Mouse (Mus musculus) brain, embryonic 14.5 days (tissue): ENCODE data around the gene Akap13. TPM values are rescaled to one million over a fixed set of nuclear protein-coding genes. Genes with fewer than 3 reads are reported as not detected.
A peak's percentile ranks its signal among the peaks of the same experiment; 100 is the strongest.
"Not testable (repeated sequence)": the region's sequence is repeated elsewhere in the genome, so short reads cannot be mapped to it uniquely, and the experiment has no call there.

ENCODE experiments used
- DNase-seq: peaks from one replicate; pipeline ENCODE4 v3.0.0-alpha.2; 2011; ENCODE audit warnings: low read depth
- CTCF ChIP-seq: fragments of 200-500 bp; IDR thresholded peaks from 2 replicates; pipeline ENCODE4 v1.5.1; 2012; ENCODE audit warnings: inconsistent platforms, mild to moderate bottlenecking, moderate library complexity, borderline replicate concordance; ENCODE audit not compliant: insufficient read depth, insufficient read length; ENCODE audit errors: extremely low read depth
- POLR2A ChIP-seq: fragments of 200-500 bp; IDR thresholded peaks from 2 replicates; pipeline ENCODE4 v1.6.1; 2012; ENCODE audit warnings: mild to moderate bottlenecking, inconsistent platforms, borderline replicate concordance; ENCODE audit not compliant: poor library complexity, insufficient read depth, insufficient read length, severe bottlenecking; ENCODE audit errors: extremely low read depth
- polyA plus RNA-seq: library from polyadenylated mRNA; depleted of rRNA; stranded (reverse); fragments of >200 nt; gene quantifications from 2 replicates; pipeline ENCODE4 v1.2.3, GENCODE M21; 2012

The Akap13 gene
- polyA plus RNA-seq, 1 experiment: 11.5 TPM

- DNase-seq: no peak
- TF ChIP-seq CTCF (no peak), POLR2A (no peak)
Measured at GRCm38 (mm10) chr7:75752442-75753191, 297.3 kb downstream of the Akap13 start.

GRCm38 (mm10) chr7:75753192-75753783 lies 298.0 kb downstream of the Akap13 start:
- DNase-seq: no peak
- TF ChIP-seq CTCF: no peak
- TF ChIP-seq POLR2A: no peak

GRCm38 (mm10) chr7:75754587-75755499 lies 299.5 kb downstream of the Akap13 start:
- peak; percentile 44 for DNase-seq

GRCm38 (mm10) chr7:75755861-75756449 lies 300.6 kb downstream of the Akap13 start:
- TF ChIP-seq CTCF (no peak), POLR2A (no peak)

More at GRCm38 (mm10) chr7:75754587-75755499, 299.5 kb downstream of the Akap13 start:
- TF ChIP-seq POLR2A (no peak), CTCF (no peak)

GRCm38 (mm10) chr7:75759992-75760514 lies 304.7 kb downstream of the Akap13 start:
- no peak for DNase-seq
- TF ChIP-seq POLR2A: no peak
- no peak for TF ChIP-seq CTCF

More at GRCm38 (mm10) chr7:75755861-75756449, 300.6 kb downstream of the Akap13 start:
- peak; percentile 87 for DNase-seq

- DNase-seq: not testable (repeated sequence)
Measured at GRCm38 (mm10) chr7:75760661-75761319, 305.5 kb downstream of the Akap13 start.

- not testable (repeated sequence) for DNase-seq
Measured at GRCm38 (mm10) chr7:75762225-75762624, 306.9 kb downstream of the Akap13 start.

GRCm38 (mm10) chr7:75767080-75767769 lies 311.9 kb downstream of the Akap13 start:
- not testable (repeated sequence) for DNase-seq

GRCm38 (mm10) chr7:75768169-75768568 lies 312.8 kb downstream of the Akap13 start:
- no peak for DNase-seq
- TF ChIP-seq POLR2A (no peak), CTCF (no peak)

- no peak for DNase-seq
- no peak for TF ChIP-seq CTCF
Measured at GRCm38 (mm10) chr7:75769909-75770308, 314.6 kb downstream of the Akap13 start.

GRCm38 (mm10) chr7:75774095-75775078 lies 319.1 kb downstream of the Akap13 start:
- not testable (repeated sequence) for DNase-seq
